Mouse (Mus musculus) gonadal fat pad, adult 2 months (tissue): ENCODE data around the gene Atxn7l1. TPM values are rescaled to one million over a fixed set of nuclear protein-coding genes. Genes with fewer than 3 reads are reported as not detected.
"Not testable (repeated sequence)": the region's sequence is repeated elsewhere in the genome, so short reads cannot be mapped to it uniquely, and the experiment has no call there.

Source experiments
- DNase-seq: peaks from one replicate; pipeline ENCODE4 v3.0.0-alpha.2; 2012; ENCODE audit warnings: low read depth
- polyA plus RNA-seq: library from polyadenylated mRNA; depleted of rRNA; stranded (reverse); fragments of >200 nt; gene quantifications from 2 replicates; pipeline ENCODE4 v1.2.3, GENCODE M21; 2012

Atxn7l1 gene
- polyA plus RNA-seq, 1 experiment, result 25.1 TPM

DNA sequence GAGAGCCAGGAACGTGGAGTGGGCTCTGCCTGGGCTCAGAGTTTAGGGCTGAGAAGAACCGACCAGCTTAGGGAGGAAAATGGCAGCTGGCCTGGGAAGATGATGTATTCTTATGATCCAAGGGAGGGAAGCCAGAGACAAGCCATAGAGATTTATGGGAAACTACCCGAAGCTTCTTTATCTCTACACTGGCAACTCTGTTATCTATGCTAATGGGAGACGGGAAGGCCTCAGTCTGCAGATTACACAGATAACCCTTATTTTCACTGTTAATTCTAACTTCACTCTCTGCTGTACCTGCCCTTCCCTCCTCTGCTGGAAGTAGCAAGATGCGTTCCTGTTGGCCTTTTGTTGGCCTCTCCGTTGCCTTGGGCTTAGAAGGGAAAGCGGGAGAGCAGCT lies 5.6 kb downstream of the Atxn7l1 start:
- DNase-seq, result no peak

DNA sequence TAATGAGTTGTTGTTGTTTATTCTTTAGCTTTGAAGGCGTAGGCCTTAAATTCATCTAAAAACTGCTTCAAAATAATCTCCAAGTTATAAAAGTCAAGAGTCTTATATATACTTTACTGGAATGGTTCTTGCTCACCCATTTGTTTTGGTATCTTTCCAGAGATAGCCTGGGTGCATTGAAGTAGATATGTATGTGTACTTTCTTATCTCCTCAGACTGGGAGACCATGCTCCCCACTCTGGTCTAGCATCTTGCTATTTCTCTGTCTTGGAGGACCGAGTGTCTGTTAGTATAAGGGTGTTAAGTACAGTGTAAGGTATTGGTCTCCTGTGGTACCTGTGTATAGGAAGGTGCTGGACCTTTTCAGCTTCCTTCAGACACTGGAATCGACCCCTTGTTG lies 6.4 kb downstream of the Atxn7l1 start:
- DNase-seq, result no peak

DNA sequence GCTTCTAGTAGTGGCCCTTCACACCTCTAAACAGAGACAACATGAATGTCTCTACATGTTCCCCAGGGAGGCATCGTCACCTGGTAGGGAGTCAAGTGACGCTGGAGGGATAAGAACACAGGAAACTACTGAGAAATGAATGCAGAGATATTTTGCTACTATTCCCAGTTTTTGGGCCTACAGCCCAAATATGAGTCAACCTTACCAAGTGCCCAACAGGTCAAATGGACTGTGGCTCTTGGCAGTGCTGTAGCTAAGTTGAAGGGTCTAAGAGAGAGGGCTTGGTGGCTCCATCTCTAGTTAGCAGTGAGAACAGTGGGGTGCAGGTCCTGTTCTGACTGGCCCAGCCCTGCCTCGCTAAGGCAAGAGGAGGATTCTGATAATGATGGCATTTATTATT lies 7.2 kb downstream of the Atxn7l1 start:
- DNase-seq, result no peak

GRCm38 (mm10) chr12:33156334-33157018 lies 9.0 kb downstream of the Atxn7l1 start:
- DNase-seq, result no peak

- DNase-seq, result no peak
These were observed 10.8 kb downstream of the Atxn7l1 start for GRCm38 (mm10) chr12:33158256-33158655.

- no peak for DNase-seq
These were observed 12.9 kb downstream of the Atxn7l1 start for GRCm38 (mm10) chr12:33160406-33160805.

DNA sequence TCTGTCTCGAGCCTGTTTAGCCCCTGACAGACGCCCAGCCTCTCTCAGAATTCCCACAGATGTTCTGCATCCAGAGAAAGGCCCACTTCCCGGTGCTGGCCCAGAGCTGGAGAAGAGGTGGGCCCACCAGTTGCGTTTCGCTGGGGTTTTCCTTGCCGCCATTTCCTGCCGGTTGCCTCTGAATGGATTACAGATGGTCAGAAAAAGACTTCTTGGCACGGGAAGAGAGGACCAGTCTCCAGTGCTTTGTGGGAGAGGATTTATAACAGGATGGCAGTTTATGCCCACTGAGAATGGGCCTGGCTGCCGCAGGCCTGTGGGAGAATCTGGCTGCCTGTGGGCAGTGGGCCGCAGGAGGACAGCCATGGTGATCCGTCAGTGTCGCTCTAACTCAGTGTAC lies 15.0 kb downstream of the Atxn7l1 start:
- DNase-seq, result no peak

DNA sequence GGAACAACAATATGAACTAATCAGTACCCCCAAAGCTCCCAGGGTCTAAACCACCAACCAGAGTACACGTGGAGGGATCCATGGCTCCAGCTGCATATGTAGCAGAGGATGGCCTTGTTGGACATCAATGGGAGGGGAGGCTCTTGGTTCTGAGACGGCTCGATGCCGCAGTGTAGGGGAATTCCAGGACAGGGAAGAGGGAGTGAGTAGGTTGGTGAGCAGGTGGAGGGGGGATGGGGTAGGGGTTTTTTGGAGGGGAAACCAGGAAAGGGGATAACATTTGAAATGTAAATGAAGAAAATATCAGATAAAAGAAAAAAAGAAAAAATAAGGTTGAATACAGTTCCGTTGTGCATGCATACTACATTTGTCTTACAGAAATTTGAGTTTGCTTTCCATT lies 16.5 kb downstream of the Atxn7l1 start:
- not testable (repeated sequence) for DNase-seq

- no peak for DNase-seq
These were observed 19.2 kb downstream of the Atxn7l1 start for GRCm38 (mm10) chr12:33166712-33167111.

DNA sequence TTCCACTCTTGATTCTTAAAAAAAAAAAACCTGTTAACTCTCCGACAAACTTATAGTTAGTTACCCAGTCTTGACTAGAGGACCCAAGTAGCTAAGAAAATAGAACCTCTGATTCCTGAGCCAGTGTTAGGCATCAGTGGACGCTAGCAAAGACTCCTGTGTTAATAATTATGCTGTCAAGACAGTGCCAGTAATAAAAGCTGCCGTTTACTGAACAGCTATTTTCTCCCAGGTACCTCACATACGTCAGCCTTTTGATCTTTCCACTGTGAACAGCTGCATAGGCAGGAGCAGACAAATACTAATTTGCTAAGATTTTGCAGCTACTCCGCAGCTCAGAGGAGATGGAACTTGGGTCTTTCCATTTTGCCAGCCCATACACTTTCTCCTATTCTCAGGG lies 20.1 kb downstream of the Atxn7l1 start:
- no peak for DNase-seq

GRCm38 (mm10) chr12:33168491-33168890 lies 21.0 kb downstream of the Atxn7l1 start:
- DNase-seq, result no peak

DNA sequence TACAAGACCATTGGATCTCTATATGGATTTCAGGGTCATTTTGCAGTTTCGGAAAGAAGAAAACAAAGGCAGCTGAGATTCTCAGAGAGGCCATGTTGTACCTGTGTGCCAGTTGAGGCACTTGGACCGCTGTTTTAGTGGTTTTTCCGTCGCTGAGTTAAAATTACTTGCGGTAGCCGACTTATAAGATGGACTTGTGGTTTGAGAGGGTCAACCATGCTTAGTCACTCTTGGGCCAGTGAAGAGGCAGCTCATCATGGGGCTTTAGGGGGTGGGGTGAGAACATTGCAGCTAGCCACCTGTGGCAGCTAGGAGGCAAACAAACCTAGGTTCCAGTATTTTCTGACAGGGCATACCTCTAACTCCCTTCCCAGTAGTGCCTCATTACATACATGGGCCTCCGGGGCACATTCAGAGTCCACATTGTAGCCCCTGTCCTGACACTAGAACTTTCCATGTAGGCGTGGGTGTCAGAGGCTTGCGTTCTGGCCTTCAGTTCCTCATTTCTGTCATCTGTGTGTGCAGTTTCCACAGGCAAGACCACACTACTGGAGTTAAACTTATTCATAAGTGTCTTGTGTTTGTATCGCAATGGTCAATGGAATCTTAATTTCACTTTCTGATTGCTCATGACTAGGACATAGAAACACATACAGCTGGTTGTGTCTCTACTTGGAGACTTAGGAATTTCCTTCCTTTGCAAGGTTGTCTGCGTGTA lies 22.4 kb downstream of the Atxn7l1 start:
- DNase-seq, result no peak

DNA sequence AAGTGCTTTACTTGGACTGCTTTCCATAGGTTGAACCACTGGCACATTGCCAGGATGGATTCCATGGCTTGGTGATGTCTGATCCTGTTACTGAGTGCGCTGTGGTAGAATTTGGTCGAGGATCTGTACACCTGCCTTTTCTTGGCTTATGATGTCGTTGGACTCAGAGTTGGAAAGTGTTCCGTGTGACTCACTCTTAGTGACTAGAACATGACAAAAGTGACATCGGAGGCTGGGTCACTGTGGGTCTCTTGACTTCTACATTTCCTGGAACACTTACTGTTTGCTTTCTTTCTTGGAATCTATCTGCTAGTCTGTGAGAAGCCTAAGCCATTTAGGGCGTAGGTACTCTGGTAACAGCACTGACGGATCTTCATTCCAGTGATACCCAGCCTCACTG lies 23.3 kb downstream of the Atxn7l1 start:
- no peak for DNase-seq

DNA sequence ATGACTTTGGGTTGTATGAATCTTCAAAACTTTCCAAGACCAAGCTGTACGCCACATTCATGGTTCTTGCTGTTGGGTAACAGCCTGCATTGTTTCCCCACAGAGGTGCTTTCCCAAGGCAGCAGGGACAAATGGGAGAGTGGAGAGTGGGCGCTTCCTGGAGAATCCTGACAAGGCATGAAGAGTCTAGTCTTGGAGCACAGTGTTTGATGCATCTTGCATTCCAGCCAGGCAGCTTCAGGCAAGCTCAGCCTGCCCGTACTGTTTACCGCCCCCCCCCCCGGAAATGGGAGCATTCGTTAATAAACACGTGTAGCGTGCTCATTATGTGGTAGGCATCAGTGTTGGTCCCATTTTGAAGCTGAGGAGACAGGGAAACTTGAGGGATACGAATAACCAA lies 25.4 kb downstream of the Atxn7l1 start:
- no peak for DNase-seq

DNA sequence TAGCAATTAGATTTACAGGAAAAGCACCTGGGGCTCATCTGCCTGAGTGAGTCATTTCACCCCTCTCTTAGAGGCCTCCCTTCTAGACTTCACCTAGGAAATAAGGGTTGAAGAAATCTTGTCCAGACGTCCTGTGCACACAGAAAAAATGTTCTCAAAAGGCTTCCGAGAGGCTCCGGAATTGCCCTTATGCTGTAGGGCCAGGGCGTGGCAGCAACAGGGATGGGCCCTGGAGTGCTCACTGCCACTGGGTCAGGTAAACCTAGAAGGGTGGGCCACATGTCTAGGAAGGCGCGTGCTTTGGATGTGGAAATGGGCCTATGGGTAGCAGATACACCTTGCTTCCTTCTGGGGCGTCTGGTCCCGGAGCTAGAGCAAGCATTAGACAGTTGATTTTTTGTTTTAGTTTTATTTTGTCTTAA lies 26.2 kb downstream of the Atxn7l1 start:
- no peak for DNase-seq

DNA sequence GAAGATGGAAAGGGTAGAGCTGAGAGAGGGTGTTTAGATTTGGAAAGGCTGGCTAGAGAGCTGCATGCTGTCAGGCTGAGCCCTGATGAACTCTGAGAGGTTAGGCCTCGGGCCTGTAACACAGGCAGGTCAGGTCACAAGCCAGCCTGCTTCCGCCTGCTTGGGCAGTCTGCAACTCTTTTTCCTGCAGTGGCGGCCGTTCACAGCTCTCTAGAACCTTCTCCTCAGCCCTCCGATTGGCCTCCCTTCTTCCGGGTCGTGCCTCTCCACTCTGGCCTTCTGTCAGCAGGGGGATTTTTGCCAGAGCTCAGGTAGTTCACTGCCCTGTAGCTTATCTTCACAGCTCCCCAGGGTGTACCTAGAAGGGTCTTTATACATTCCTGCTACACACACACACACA lies 26.7 kb downstream of the Atxn7l1 start:
- DNase-seq, result no peak

DNA sequence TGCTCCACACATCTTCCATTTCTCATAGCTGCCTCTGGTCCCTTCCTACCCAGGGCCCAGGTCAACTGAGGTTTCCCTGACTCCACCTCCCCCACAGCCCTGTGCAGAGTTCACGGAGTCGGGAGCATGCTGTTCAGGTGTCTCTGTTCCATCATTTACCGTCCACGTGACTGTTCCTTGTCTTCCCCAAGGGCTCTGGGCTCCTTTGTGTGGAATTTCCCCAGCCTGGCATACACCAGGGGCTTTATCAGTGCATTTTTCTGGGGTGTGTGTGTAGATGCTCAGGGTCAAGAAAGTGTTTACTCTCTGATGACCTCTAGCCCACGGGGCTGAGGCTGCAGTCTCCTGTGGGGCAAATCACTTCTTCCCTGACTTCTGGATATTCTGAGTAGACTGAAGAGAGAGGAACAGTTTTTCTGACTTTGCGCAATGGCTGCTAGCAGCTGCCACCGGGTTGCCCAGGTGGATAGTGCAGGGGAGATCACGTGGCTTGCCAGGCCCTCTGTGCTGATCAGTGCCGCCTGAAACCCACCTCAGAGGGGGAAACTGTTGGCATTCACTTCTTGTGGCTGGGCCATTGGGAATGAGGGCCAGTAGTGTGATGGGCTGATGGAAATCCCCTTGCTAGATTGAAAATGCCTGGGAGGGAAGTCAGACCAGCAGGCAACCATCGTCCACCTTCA lies 27.3 kb downstream of the Atxn7l1 start:
- DNase-seq, result no peak

DNA sequence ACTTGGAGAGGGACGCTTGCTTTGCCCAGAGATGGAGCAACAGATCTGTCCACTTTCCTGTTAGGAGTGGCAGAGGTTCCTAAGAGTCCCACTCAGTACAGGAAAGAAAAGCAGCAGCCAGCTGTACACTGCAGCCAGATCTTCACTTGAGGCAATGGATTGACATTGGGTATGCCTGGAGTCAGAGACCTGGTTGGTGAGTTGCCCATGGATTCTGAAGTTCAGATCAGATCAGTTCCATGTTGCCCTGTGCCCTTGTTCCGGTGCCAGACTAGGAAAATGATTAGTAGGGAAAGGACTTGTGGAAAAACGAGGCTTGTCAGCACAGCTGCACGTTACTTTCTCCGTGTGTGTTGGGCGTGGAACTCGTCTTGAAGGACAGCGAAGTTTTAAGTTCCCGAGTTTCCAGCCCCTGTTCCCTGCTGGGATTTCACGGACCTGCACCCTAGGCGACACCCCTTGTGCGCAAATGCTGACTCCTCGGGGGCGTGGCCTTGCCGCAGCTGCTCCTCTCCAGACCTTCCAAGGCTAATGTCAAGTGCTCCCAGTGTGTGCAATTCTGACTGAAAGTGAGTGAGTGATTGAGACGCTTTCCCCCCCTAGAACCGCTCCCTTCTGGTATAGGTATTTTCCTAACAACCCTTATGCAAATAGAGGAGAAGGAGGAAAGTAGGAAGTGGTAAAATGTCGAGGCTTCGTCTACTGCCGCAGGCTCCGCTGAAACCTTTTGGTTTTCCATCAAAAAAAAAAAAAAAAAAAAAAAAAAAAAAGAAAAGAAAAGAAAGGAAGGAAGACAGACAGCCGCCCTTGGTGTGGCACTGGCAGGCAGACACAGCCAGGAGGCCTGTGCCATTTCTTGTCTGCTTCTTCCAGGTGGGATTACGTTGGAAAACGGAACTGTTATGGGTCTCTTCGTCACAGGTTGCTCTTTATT lies 28.4 kb downstream of the Atxn7l1 start:
- DNase-seq, result no peak

GRCm38 (mm10) chr12:33176555-33176900 lies 29.0 kb downstream of the Atxn7l1 start:
- DNase-seq, result no peak

- DNase-seq, result no peak
These were observed 32.9 kb downstream of the Atxn7l1 start for GRCm38 (mm10) chr12:33180421-33180820.

DNA sequence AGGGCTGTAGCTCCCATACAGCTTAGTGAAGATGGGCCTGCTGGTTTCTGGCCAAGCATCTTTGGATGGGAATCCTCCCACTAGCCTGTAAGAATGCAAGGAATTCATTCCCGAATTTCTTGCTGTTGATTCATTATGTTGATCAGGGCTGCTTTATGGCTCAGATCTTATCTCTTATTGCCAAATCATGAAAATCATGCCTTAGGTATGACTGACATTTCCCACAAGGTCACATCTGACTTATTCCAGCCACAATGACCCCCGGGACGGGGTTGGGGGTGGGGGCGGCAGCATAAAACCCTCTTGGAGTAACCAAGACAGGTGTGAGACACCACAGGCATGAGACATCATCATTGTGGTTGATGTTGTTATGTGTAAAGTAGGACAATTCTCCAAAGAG lies 34.4 kb downstream of the Atxn7l1 start:
- no peak for DNase-seq
